Mouse (Mus musculus) thymus, postnatal 10 days (tissue): Measurements from ENCODE around the gene Mtfp1.
A peak's percentile ranks its signal among the peaks of the same experiment; 100 is the strongest.
"Not testable (repeated sequence)": the region's sequence is repeated elsewhere in the genome, so short reads cannot be mapped to it uniquely, and the experiment has no call there.

ENCODE experiments used
- DNase-seq, 2 experiments: peaks; one replicate each; pipeline ENCODE4 v3.0.0; 2021; ENCODE audit warnings: low spot score in 2 of 2

Mtfp1 gene

DNA sequence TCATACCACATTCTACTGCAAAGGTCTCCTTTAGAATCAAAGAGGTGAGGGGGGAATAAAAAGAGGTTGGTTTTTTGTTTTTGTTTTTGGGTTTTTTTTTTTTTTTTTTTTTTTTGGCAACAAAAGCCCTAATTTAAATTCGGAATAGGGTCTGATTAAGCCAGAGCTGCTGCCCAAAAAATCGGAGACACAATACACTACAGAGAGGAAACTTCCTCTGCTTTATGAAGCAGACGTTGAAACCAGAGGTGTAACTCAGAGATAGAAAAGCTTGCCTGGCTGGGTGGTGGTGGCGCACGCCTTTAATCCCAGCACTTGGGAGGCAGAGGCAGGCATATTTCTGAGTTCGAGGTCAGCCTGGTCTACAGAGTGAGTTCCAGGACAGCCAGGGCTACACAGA, 19.3 kb upstream of the Mtfp1 start:
- DNase-seq: not testable (repeated sequence)

DNA sequence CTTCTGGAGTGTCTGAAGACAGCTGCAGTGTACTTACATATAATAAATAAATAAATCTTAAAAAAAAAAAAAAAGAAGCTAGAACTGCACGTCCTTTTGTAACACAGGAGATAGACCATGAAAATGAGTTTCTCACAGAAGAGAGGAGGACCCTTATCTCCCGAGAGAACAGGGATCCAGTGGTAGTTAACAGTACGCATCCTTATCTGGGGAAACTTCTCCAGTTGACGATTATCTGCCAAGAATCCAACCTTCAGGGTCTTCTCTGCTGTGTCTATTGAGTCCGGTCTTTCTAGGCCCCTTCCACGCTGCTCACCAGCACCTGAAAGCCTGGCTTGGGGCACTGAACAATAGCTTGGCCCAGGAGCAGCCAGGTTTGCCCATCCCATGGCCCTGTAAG, 18.7 kb upstream of the Mtfp1 start:
- DNase-seq: no peak

DNA sequence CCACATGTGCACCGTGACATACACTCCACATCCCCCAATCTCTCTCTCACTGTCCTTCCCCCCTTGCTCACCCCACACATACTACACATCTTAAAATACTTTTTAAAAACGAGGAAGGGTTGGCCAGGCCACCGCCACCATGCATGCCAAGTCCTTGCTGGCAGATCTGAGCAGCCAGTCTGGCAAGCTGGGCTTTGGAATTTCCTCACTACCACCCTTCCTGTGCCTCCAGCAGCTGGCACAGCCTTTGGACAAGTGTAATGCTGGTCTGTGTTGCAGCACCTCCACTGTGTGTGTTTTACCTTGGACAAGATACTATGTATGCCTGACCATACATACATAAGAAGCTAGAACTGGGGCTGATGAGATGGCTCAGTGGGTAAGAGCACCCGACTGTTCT, 18.3 kb upstream of the Mtfp1 start:
- DNase-seq: no peak

DNA sequence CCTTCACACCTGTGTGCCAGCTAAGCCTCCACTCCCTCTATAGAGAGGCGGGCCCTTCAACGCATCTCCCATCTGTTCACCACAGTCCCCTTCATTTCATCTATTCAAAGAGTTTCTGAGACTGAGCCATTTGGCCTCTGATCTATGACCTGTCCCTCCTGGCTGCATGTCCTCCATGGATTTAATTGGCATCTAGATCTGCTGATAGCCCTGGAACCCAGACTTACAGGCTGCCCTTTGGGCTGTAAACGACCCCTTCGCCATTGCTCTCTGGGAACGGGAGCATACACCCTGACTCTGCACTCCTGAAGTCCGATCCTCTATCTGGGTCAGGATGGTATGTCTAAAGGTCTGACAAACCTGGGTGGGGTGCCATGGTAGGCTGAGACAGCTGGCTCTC, 17.6 kb upstream of the Mtfp1 start:
- no peak for DNase-seq

DNA sequence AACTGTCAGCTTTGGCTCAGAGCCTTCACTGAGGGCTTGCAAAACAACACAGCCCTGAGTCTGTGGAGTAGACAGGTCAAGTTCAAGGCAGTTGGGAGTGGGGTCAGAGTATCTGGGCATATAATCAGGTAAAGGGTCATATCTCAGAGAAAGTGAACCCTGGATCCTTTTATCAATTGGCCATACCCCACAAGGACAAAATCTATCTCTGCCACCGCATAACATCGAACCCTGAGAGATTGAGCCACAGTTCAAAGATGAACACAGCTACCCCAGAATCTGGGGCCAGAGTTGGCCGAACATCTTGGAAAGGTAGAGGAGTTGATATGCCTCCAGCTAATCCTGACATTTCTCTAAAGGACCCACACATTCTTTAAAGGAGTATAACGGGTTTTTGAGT, 16.8 kb upstream of the Mtfp1 start:
- DNase-seq: no peak

DNA sequence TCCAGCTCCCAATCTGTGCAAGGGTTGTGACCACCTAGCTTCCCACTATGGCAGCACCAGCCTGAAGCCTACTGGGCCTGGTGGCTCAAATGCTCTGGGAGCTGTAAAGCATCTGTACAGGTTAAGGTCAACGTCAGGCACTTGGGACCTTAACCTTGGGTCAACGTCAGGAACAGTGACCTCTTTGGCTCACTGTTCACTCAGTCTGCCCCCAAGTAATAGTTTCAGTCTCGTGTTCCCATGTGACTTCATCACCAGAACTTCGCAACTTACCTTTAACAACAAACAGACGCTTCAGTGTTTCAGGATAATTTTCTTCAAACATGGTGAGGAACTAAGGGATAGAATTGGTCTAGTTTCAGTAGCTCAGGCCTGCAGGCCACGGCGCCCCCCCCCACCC, 13.4 kb upstream of the Mtfp1 start:
- DNase-seq: no peak

DNA sequence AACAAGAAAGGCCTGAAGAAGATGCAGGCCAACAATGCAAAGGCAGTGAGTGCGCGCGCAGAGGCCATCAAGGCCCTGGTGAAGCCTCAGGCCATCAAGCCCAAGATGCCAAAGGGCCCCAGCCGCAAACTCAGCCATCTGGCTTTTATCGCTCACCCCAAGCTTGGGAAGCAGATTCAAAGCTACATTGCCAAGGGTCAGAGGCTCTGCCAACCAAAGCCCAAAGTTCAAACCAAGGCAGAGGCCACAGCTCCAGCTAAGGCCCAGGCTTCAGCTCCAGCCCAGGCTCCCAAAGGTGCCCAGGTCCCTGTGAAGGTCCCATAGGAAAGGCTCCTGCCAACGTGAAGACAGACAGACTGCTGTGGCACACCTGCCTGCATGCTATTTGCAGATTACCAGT, 12.7 kb upstream of the Mtfp1 start:
- DNase-seq: not testable (repeated sequence)

DNA sequence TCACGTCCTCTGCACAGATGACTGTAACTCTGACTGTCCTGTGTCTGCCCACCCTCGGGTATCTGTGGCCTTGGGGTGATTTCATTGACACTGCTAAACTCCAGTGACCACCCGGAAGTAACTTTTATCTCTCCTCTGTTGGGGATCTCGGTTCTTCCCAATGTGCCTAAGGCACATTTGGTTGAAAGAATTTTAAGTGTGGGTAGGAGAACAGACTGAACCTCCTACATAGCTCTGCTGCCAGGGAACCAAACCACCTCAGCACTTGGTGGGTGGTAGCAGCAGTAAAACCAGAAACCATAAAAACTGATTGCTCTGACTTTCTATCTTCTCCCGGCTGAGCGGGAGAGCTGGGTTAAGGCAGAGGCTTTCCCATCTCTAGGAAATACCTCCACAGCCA, 10.2 kb upstream of the Mtfp1 start:
- DNase-seq: no peak

DNA sequence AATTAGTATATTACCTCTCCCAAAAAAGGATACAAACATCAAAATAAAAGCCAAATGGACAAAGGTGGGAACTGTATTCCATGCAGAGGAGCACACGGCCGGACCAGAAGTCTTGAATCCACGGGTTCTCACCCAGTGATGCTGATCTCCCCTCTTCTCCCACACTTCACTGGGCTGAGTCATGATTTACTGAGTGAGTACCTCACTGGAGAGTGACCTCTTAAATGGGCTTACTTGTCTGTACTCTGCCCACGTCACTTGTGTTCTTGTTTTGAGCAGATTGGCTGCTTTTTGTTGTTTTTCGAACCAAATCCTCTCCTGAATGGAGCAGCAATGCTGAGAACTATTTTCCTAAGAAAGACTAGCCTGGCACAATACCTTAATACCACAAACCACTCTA, 9.7 kb upstream of the Mtfp1 start:
- DNase-seq: no peak

DNA sequence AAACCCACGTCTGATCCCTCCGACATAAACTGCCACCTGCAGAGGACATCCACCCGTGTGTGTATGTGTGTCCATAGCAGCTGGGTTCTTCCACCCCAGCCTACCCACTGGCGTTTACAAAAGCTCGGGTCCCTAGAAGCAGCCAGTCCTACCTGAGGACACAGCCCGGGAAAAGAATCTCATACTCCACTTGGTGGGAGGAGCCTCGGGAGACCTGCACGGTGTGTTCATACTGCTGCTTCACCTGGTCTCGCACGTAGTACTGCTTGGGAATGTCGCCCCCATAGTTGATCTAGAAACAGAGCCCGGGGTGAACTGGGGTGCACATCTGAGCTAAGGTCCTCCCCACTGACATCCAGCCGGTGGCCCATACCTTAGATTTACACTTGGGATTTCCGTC, 8.3 kb upstream of the Mtfp1 start:
- no peak for DNase-seq

DNA sequence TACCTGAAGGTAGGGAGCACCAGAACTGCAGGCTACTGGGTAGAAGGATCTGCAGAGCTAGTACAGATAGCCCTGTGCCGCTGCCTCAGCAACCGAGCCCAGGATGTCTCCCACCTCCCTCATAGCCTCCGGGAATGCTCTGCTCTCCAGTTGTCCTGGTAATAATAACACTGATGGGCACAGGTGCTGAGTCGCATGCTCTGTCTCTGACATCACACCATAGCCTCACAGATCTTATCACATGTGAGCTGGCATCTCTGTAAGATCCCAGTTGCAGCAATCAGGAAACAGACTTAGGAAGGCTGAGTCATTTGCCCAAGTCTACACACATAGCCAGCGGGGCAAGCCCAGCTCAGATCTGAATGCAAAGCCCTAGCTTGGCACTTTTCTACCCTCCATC, 6.6 kb upstream of the Mtfp1 start:
- DNase-seq: no peak

DNA sequence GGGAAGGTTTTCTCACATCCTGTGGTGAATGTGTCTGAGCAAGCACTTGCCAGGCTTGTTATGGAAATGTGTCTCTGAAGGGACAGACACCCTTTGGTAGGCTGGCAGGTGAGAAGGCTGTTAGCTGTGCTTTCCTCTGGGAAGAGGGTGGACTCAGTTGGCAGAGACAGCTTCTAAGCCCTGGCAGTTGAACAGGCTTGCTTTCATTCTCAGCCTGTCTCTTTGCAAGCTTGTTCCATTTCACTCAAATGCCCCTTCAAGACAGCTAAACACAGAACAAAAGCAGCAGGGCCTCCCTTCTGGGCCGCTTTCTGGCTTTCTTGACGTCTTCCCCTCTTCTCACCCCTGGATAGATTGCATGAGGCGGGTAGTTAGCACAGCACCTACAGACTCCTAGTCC, 4.2 kb upstream of the Mtfp1 start:
- no peak for DNase-seq

DNA sequence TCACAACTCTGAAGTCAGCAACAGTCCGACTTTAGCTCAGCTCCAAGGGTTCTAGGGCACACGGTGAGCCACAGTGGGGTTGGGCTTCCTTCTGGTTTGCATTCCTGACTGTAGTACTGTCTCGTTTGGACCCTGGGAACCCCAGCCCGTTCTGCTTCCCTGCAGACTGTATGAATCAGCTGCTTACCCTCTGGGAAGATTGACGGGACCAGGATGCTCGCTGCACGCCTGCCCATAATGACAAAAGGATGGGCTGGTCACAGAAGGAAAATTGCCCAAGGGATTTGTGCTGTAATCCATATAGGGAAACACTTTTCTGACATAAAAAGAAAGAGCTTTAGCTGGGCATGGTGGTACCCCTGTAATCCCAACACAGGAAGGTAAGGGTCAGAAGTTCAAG, 3.6 kb upstream of the Mtfp1 start:
- no peak for DNase-seq

DNA sequence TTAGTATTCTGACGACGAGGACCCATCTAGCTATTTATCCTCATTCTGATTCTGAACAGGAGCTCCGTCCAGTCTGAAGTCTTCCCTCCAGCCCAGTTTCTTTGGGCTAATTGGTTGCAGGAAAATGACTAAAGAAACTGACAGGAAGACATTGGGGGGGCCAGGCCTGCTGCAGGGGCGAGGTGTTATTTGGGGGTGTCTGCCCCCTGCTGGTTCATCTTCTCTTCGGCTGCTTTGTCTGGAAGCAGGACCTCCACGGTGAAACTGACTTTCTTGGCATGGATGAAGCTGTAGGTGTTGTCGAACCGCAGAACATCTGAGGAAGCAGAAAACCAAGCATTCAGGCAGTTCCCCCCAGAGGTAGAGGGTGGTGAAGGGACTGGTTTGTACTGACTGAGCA, 2.9 kb upstream of the Mtfp1 start:
- peak; percentile 16 to 45 for DNase-seq

DNA sequence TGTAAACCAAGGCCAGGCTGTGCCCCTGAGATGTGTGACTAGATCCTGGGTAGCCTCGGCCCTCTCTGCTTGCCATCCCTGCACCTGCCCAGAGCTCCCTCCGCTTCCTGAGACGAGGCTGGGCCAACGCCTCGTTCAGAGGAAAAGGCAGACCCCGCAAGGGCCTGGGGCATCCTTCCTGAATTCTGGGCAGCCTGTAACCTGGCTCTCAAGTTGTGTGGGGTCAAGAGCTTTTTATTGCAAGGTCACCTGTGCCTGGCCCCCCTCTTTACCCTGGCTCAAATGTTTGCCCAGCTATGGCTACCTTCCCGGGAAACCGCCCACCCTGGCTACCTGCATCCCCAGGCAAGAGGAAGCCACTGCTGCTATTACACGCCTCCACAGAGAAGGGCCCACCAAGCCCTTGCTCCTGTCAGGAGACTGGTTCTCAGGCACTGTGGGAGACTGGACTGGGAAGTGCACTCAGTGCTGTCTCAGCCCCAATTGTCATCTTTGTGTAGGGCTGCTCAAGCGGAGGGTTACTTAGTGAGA, 1.9 kb upstream of the Mtfp1 start:
- peak; percentile 15 to 24 for DNase-seq

DNA sequence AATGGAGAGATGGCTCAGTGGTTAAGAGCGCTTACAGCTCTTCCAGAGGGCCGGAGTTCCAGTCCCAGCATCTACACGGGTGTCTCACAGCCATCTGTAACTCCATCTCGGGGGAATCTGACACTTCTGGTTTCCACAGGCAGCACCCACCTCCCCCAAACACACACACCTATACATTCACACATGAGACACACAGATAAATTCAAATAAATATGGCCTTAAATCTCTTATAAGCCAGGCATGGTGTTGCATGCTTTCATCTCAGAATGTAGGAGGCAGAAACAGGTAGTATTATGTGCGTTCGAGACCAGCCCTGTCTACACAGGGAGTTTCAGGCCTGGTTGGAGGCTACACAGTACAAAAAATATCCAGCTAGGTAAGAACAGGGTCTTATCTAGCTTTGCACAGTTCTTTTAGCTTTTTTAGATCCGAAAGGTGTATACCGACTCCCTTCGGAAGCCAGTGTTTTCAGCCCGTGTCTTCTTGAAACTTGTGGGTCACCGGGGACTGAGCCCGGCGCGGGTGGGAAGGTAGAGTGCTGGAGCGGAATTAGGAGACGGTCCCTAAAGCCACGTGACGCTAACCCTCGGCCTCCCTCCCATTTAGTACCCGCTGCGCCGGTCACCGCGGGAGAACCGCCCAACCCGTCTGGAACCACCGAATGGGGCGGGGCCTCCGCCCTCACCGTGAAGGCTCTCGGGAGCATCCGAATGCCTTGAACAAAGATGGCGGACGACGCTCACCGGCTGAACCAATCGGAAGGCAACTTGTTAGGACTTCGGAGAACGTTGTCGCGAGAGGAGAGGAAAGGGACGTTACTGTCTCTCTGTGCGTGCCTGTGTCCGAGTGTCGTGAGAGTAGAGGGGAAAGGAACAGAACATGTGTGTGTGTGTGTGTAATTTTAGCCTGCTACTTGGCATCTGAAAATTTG, 1.1 kb upstream of the Mtfp1 start:
- DNase-seq: peak; percentile 90 to 92

DNA sequence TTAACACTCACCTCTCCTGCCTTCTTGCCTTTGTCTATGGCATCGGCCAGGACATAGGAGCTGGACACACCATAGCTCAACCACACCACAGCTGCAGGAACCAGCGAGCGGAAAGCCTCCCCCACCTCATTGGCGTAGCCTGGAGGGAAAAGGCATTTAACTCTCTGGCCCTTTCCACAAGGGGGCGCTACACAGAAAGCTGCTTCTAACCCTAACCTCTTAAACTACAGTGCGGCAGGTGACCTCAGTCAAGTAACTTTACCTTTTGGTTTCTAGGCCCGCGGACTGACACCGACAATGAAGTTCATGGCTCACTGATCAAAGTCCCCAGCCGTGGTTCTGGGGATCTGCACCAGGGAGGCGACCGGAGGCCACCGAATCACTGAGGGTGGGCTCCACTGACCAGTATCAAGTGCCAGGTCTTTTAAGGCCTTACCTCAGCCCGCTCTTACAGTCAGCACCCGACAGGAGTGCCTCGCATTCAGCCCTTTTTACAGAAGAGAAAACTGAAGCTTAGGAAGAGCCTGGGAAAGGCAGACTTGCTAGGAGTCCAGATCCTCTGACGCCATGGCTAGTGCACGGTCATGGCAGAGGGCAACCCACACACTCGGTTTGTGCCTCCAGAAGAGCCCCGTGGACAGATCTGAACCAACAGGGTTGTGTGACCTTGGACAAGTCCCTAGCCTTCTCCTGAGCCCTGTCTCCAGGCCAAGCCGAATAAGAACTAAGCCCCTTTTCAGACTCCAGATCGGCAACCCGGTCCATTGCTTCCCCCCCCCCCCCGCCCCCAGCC, 671 bp downstream of the Mtfp1 start:
- peak; percentile 48 to 67 for DNase-seq

DNA sequence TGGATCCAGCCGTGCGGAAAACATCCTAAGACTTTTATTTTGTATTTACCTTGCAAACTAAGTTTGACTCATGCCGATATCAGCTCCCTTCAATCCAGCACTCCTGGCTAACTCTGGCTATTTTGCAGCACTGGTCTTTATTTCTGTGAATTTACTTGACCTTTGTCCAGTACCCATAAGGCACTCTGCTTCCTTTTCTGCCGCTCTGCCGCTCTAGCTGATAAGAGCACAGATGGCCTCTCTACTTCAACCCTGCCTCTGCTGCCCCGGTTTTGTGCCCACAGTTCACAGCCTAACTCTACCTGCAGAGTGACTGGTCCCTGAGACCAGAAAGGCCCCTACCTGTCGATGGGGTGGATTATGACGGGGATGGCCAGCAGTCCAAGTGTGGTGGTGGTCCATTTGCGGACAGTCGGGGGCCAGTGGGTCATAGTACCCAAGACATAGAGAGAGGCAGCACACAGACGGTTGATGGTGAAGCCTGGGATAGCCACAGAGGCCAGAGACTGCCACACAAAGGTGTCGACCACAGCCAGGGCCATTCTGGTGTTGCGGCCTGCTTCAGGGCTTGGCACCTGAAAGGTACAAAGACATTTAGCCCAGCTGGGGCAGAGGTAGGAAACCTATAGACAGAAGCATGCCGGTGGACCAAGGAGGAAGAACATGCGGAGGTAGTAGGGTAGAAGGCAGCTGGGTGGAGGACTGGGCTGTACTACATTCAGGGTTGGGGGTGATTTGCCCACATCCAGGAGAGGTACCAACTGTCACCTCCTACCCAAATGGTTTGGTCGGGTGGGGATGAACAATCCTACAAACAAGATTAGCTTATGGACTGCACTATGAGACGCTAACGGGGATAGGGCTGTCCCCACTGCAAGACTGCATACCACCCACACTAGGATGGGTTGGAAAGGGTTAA, 1.5 kb downstream of the Mtfp1 start:
- DNase-seq: no peak

DNA sequence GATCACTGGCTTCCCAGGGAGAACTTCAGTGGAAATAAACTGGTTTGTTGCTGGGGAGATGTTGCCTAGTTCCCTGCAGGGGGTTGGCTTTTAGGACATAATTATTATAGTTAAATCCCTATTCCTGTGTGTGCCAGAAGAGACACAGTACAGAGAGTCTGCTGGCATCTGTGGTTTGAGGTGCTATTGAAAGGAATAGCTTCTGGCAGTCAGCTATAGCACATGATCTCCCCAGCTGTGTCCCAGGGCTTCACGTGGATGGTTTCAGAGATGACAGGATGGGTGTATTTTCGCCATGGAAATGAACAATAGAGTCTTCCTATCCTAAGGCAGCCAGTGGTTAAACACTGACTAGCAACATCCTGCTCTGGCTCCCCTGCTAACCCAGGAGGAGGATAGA, 8.0 kb downstream of the Mtfp1 start:
- no peak for DNase-seq

DNA sequence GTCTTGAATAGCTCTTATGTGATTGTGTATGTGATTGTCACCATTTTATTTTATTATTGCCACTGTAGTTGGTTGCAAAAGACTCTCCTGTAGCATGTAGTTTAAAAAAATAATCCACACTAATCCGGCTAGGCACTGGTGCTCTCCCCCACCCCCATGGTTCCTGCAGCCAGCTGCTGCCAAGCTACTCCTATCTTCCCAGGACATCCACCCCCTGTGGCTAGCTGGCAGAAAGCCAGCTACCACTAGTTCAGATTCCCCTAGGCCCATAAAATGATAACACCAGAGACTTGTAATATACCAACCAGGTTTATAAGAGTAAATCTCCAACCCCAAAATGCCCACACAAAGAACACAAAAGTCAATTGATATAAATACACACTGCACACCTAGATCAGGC, 9.0 kb downstream of the Mtfp1 start:
- DNase-seq: no peak

DNA sequence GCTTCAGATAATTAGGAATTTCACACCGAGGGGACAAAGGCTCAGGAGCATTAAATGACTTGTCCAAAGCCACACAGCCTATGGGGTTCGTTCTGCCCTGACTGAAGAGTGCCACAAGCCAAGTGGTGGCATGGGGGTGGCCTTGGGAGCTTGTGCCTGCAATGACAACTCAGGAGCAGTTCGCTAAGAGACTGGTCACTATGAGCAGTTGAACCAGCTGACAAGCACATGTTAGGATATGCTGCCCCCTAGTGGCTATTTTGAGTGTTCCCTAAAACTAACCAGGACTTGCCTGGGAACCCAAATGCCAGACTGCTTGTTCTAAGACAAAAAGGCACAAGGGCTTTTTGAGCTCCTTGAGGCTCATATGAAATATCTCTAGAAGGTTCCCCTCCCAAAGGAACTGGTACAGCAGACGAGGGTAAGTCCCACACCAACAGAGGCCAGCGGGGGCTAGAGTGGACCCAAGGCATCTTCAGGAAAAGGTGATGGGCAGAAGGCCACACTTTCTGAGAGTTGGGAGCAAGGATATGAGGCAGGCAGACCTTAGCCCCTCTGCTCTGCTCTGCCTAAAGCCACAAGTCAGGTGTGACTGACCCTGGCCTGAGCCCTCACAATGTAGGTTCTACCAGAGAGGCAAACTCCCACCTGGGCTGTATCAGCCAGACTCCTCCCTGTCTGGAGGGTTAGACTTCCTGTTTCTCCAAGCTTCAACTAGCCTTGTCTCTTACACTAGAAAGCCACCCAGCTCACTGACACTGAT, 11.7 kb downstream of the Mtfp1 start:
- peak in 1 of 2 experiments; percentile 69 for DNase-seq
